Mouse (Mus musculus): ENCODE results near the gene Socs2. TPM values are rescaled to one million over a fixed set of nuclear protein-coding genes. Genes with fewer than 3 reads are reported as not detected.

Socs2 gene
- polyA plus RNA-seq, 1 experiment, result 75.1 TPM

GRCm38 (mm10) chr10:95430271-95430670 is 13.3 kb upstream of the Socs2 start:
- Histone ChIP-seq H3K4me1 (ENCODE audit: control insufficient read depth, insufficient read depth, low read length) (no peaks in the 10 kb centered on the region), H3K27me3 (ENCODE audit: control insufficient read depth, insufficient read depth, low read length, poor library complexity, severe bottlenecking) (no peaks in the 10 kb centered on the region), H3K9ac (ENCODE audit: low read depth, poor library complexity, severe bottlenecking) (no peak overlapping the region), H3K36me3 (ENCODE audit: control insufficient read depth, insufficient read depth, low read length, poor library complexity, severe bottlenecking) (no peaks in the 10 kb centered on the region), H3K9me3 (replicated peaks; ENCODE audit: control insufficient read depth, insufficient read depth, low read length, poor library complexity, severe bottlenecking) (peaks cover 5% of the 10 kb centered on the region; the same call in 1 of the 2 replicates), H3K27ac (ENCODE audit: insufficient read depth, low read length) (no peak overlapping the region), H3K4me3 (ENCODE audit: low read depth, low read length) (no peak overlapping the region)
- TF ChIP-seq POLR2A (IDR thresholded peaks at IDR 0.05; ENCODE audit: insufficient read depth, low read length), result no peak
- no peak for TF ChIP-seq CTCF (IDR thresholded peaks at IDR 0.05; ENCODE audit: low read depth, low read length)
- no peak for TF ChIP-seq EP300 (IDR thresholded peaks at IDR 0.05; ENCODE audit: insufficient read depth, low read depth, low read length)

DNA sequence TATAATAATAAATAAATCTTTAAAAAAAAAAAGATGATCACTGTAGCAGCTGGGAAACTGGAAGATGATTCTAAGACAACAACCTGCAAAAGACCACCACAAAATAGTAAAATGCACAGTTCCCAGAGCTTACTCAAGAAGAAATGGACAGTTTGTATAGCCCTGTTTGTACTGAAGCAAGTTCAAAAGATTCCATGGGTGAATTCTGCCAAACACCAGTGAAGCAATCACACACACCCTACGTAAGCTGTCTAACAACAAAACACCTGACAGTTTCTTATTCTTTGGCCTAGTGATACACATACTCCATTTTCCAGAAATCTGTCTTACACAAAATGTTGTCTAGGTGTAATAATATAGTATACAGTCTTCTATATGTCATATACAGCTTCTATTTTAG is 12.1 kb upstream of the Socs2 start:
- Histone ChIP-seq H3K9me3 (replicated peaks; ENCODE audit: control insufficient read depth, insufficient read depth, low read length, poor library complexity, severe bottlenecking) (peaks cover 5% of the 10 kb centered on the region; the same call in 1 of the 2 replicates), H3K4me1 (ENCODE audit: control insufficient read depth, insufficient read depth, low read length) (no peaks in the 10 kb centered on the region)

GRCm38 (mm10) chr10:95426207-95427115 is 9.5 kb upstream of the Socs2 start:
- Histone ChIP-seq H3K4me1 (ENCODE audit: control insufficient read depth, insufficient read depth, low read length) (no peaks in the 10 kb centered on the region), H3K27me3 (ENCODE audit: control insufficient read depth, insufficient read depth, low read length, poor library complexity, severe bottlenecking) (no peaks in the 10 kb centered on the region), H3K27ac (ENCODE audit: insufficient read depth, low read length) (no peak overlapping the region), H3K4me3 (ENCODE audit: low read depth, low read length) (no peak overlapping the region), H3K36me3 (ENCODE audit: control insufficient read depth, insufficient read depth, low read length, poor library complexity, severe bottlenecking) (no peaks in the 10 kb centered on the region), H3K9me3 (replicated peaks; ENCODE audit: control insufficient read depth, insufficient read depth, low read length, poor library complexity, severe bottlenecking) (no peaks in the 10 kb centered on the region), H3K9ac (ENCODE audit: low read depth, poor library complexity, severe bottlenecking) (no peak overlapping the region)
- no peak for TF ChIP-seq POLR2A (IDR thresholded peaks at IDR 0.05; ENCODE audit: insufficient read depth, low read length)
- no peak for TF ChIP-seq CTCF (IDR thresholded peaks at IDR 0.05; ENCODE audit: low read depth, low read length)
- no peak for TF ChIP-seq EP300 (IDR thresholded peaks at IDR 0.05; ENCODE audit: insufficient read depth, low read depth, low read length)

More for the DNA sequence above, 12.1 kb upstream of the Socs2 start:
- TF ChIP-seq EP300 (IDR thresholded peaks at IDR 0.05; ENCODE audit: insufficient read depth, low read depth, low read length), result no peak
- TF ChIP-seq POLR2A (IDR thresholded peaks at IDR 0.05; ENCODE audit: insufficient read depth, low read length), result no peak
- TF ChIP-seq CTCF (IDR thresholded peaks at IDR 0.05; ENCODE audit: low read depth, low read length), result no peak
- Histone ChIP-seq H3K27me3 (ENCODE audit: control insufficient read depth, insufficient read depth, low read length, poor library complexity, severe bottlenecking) (no peaks in the 10 kb centered on the region), H3K36me3 (ENCODE audit: control insufficient read depth, insufficient read depth, low read length, poor library complexity, severe bottlenecking) (no peaks in the 10 kb centered on the region), H3K4me3 (ENCODE audit: low read depth, low read length) (no peak overlapping the region), H3K27ac (ENCODE audit: insufficient read depth, low read length) (no peak overlapping the region), H3K9ac (ENCODE audit: low read depth, poor library complexity, severe bottlenecking) (no peak overlapping the region)

- TF ChIP-seq CTCF (IDR thresholded peaks at IDR 0.05; ENCODE audit: low read depth, low read length) (no peak), EP300 (IDR thresholded peaks at IDR 0.05; ENCODE audit: insufficient read depth, low read depth, low read length) (no peak), POLR2A (IDR thresholded peaks at IDR 0.05; ENCODE audit: insufficient read depth, low read length) (no peak)
- no peaks in the 10 kb centered on the region for H3K36me3 ChIP-seq (ENCODE audit: control insufficient read depth, insufficient read depth, low read length, poor library complexity, severe bottlenecking)
- H3K9me3 ChIP-seq (replicated peaks; ENCODE audit: control insufficient read depth, insufficient read depth, low read length, poor library complexity, severe bottlenecking), result no peaks in the 10 kb centered on the region
- H3K9ac ChIP-seq (ENCODE audit: low read depth, poor library complexity, severe bottlenecking), result no peak overlapping the region
- H3K4me3 ChIP-seq (ENCODE audit: low read depth, low read length), result no peak overlapping the region
- H3K4me1 ChIP-seq (ENCODE audit: control insufficient read depth, insufficient read depth, low read length), result no peaks in the 10 kb centered on the region
- no peak overlapping the region for H3K27ac ChIP-seq (ENCODE audit: insufficient read depth, low read length)
- no peaks in the 10 kb centered on the region for H3K27me3 ChIP-seq (ENCODE audit: control insufficient read depth, insufficient read depth, low read length, poor library complexity, severe bottlenecking)
Measured at GRCm38 (mm10) chr10:95422681-95423080, 5.7 kb upstream of the Socs2 start.

DNA sequence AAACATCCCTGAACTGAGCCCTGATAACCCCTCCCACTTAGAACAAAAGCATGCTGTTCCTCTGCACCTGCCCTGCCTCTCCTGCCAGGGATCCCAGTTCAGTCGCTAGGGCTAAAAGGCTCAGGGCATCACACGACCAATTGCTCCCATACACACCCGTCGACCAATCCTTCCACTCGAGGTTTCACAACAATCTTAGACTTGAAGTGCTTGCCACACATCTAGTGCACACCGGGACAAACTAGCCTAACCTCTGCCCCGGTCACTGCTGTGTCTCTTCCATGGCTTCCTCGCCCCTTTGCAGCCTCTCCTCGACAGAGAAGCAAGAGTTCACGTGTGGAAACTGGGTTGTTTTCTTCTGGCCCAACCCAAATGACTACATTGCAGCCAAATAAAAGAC is 3.3 kb upstream of the Socs2 start:
- H3K9me3 ChIP-seq (replicated peaks; ENCODE audit: control insufficient read depth, insufficient read depth, low read length, poor library complexity, severe bottlenecking), result no peaks in the 10 kb centered on the region
- H3K36me3 ChIP-seq (ENCODE audit: control insufficient read depth, insufficient read depth, low read length, poor library complexity, severe bottlenecking), result no peaks in the 10 kb centered on the region
- no peaks in the 10 kb centered on the region for H3K4me1 ChIP-seq (ENCODE audit: control insufficient read depth, insufficient read depth, low read length)

GRCm38 (mm10) chr10:95419726-95420125 is 2.7 kb upstream of the Socs2 start:
- H3K9me3 ChIP-seq (replicated peaks; ENCODE audit: control insufficient read depth, insufficient read depth, low read length, poor library complexity, severe bottlenecking), result no peaks in the 10 kb centered on the region
- no peak overlapping the region for H3K9ac ChIP-seq (ENCODE audit: low read depth, poor library complexity, severe bottlenecking)
- H3K4me3 ChIP-seq (ENCODE audit: low read depth, low read length), result no peak overlapping the region
- H3K27ac ChIP-seq (ENCODE audit: insufficient read depth, low read length), result no peak overlapping the region
- no peaks in the 10 kb centered on the region for H3K27me3 ChIP-seq (ENCODE audit: control insufficient read depth, insufficient read depth, low read length, poor library complexity, severe bottlenecking)
- no peak for TF ChIP-seq EP300 (IDR thresholded peaks at IDR 0.05; ENCODE audit: insufficient read depth, low read depth, low read length)
- no peak for TF ChIP-seq CTCF (IDR thresholded peaks at IDR 0.05; ENCODE audit: low read depth, low read length)
- TF ChIP-seq POLR2A (IDR thresholded peaks at IDR 0.05; ENCODE audit: insufficient read depth, low read length), result no peak
- H3K36me3 ChIP-seq (ENCODE audit: control insufficient read depth, insufficient read depth, low read length, poor library complexity, severe bottlenecking), result no peaks in the 10 kb centered on the region
- H3K4me1 ChIP-seq (ENCODE audit: control insufficient read depth, insufficient read depth, low read length), result no peaks in the 10 kb centered on the region

More for the DNA sequence above, 3.3 kb upstream of the Socs2 start:
- Histone ChIP-seq H3K27ac (ENCODE audit: insufficient read depth, low read length) (no peak overlapping the region), H3K27me3 (ENCODE audit: control insufficient read depth, insufficient read depth, low read length, poor library complexity, severe bottlenecking) (no peaks in the 10 kb centered on the region), H3K9ac (ENCODE audit: low read depth, poor library complexity, severe bottlenecking) (no peak overlapping the region), H3K4me3 (ENCODE audit: low read depth, low read length) (no peak overlapping the region)
- TF ChIP-seq EP300 (IDR thresholded peaks at IDR 0.05; ENCODE audit: insufficient read depth, low read depth, low read length), result no peak

Measured in ES-Bruce4 (cell line).